Mouse (Mus musculus) MEL (cell line): ENCODE measurements around the gene Atxn7l3.

Source experiments
- BHLHE40 ChIP-seq: IDR thresholded peaks from 2 replicates; pipeline ENCODE4 v1.6.1; 2012; ENCODE audit warnings: low read depth, mild to moderate bottlenecking, inconsistent platforms, low read length, improper control_type of control experiment, borderline replicate concordance
- CTCF ChIP-seq, 3 experiments: IDR thresholded peaks in 2 of 3; conservative IDR thresholded peaks in 1 of 3; 2 replicates each; pipeline ENCODE4 v1.5.1; 2011 to 2012; ENCODE audit warnings: low read length in 3 of 3, low read depth in 2 of 3, mild to moderate bottlenecking in 2 of 3, improper control_type of control experiment in 1 of 3, inconsistent platforms in 1 of 3, mixed read lengths in 1 of 3, moderate library complexity in 1 of 3; ENCODE audit not compliant: control insufficient read depth in 1 of 3, insufficient read depth in 1 of 3, poor library complexity in 1 of 3, severe bottlenecking in 1 of 3
- EP300 ChIP-seq, 2 experiments: IDR thresholded peaks; 2 replicates each; pipeline ENCODE4 v1.6.1; 2011; ENCODE audit warnings: improper control_type of control experiment in 2 of 2, low read length in 2 of 2, low read depth in 1 of 2, mild to moderate bottlenecking in 1 of 2
- KAT2A ChIP-seq: conservative IDR thresholded peaks from 2 replicates; pipeline ENCODE4 v1.6.1; 2012; ENCODE audit warnings: low read depth, low read length, improper control_type of control experiment, inconsistent platforms
- MAFK ChIP-seq: IDR thresholded peaks from 2 replicates; pipeline ENCODE4 v1.6.1; 2011; ENCODE audit warnings: low read depth, mild to moderate bottlenecking, low read length, improper control_type of control experiment, borderline replicate concordance
- NELFE ChIP-seq: IDR thresholded peaks from 2 replicates; pipeline ENCODE4 v1.6.1; 2011; ENCODE audit warnings: low read depth, low read length, improper control_type of control experiment
- NRF1 ChIP-seq: IDR thresholded peaks from 2 replicates; pipeline ENCODE4 v1.6.1; 2014; ENCODE audit warnings: low read depth, mild to moderate bottlenecking, inconsistent platforms, low read length, improper control_type of control experiment, moderate library complexity; ENCODE audit not compliant: poor library complexity, insufficient read depth, severe bottlenecking
- POLR2A ChIP-seq, 2 experiments: IDR thresholded peaks; 2 replicates each; pipeline ENCODE4 v1.6.1; 2011 to 2012; ENCODE audit warnings: low read length in 2 of 2, mild to moderate bottlenecking in 2 of 2, control low read depth in 1 of 2, improper control_type of control experiment in 1 of 2, low read depth in 1 of 2, moderate library complexity in 1 of 2; ENCODE audit not compliant: control insufficient read depth in 1 of 2, insufficient read depth in 1 of 2, poor library complexity in 1 of 2
- RAD21 ChIP-seq: IDR thresholded peaks from 2 replicates; pipeline ENCODE4 v1.6.1; 2011; ENCODE audit warnings: mild to moderate bottlenecking, low read depth, low read length, improper control_type of control experiment
- TAL1 ChIP-seq: IDR thresholded peaks from 2 replicates; pipeline ENCODE4 v1.6.1; 2012; ENCODE audit warnings: mild to moderate bottlenecking, inconsistent platforms, low read length, moderate library complexity, mixed read lengths
- TBP ChIP-seq: IDR thresholded peaks from 2 replicates; pipeline ENCODE4 v1.8.0; 2011; ENCODE audit warnings: low read depth, low read length, improper control_type of control experiment
- TCF12 ChIP-seq: IDR thresholded peaks from 2 replicates; pipeline ENCODE4 v1.6.1; 2014; ENCODE audit warnings: low read depth, mild to moderate bottlenecking, inconsistent platforms, low read length, improper control_type of control experiment, moderate library complexity
- USF1 ChIP-seq: IDR thresholded peaks from 2 replicates; pipeline ENCODE4 v1.6.1; 2014; ENCODE audit warnings: low read depth, mild to moderate bottlenecking, inconsistent platforms, low read length, improper control_type of control experiment, moderate library complexity

DNA sequence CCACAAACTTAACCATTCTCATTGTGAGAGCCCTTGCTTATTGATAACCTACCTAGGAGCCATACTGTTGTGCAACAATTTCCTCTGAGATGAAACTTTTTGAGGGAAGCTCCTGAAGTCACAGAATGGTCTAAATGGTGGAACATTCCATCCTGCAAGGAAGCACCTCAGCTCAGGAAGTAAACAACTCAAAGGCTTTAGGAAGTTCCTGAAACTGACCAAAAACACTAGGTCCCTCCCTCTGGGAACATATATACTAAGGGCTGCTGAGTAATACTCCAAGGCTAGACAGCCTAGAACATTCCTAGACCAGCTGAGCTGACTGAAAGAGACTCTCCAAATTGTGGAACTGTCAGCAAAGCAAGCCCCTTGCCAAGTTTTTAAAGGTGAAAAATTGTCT is 36.6 kb upstream of the Atxn7l3 start:
- no peak for TF ChIP-seq CTCF (IDR thresholded peaks at IDR 0.05 in 2 of 3, conservative IDR thresholded peaks at IDR 0.05 in 1 of 3; ENCODE audit: control insufficient read depth in 1 of 3, insufficient read depth in 1 of 3, low read depth in 2 of 3, low read length in 3 of 3, poor library complexity in 1 of 3, severe bottlenecking in 1 of 3)
- TF ChIP-seq TAL1: no peak
- no peak for TF ChIP-seq POLR2A (IDR thresholded peaks at IDR 0.05; ENCODE audit: control insufficient read depth in 1 of 2, insufficient read depth in 1 of 2, low read depth in 1 of 2, low read length in 2 of 2, poor library complexity in 1 of 2)
- no peak for TF ChIP-seq MAFK
- no peak for TF ChIP-seq KAT2A
- no peak for TF ChIP-seq EP300 (IDR thresholded peaks at IDR 0.05; ENCODE audit: low read depth in 1 of 2, low read length in 2 of 2)
- TF ChIP-seq NELFE: no peak
- no peak for TF ChIP-seq NRF1
- TF ChIP-seq BHLHE40: no peak
- no peak for TF ChIP-seq TCF12
- TF ChIP-seq USF1: no peak
- TF ChIP-seq TBP: no peak
- no peak for TF ChIP-seq RAD21
